Mouse (Mus musculus): ENCODE results near the gene Rinl. TPM values are rescaled to one million over a fixed set of nuclear protein-coding genes. Genes with fewer than 3 reads are reported as not detected.

Rinl gene
- total RNA-seq, 2 experiments from 2014 or later: 1.5 to 2.2 TPM

DNA sequence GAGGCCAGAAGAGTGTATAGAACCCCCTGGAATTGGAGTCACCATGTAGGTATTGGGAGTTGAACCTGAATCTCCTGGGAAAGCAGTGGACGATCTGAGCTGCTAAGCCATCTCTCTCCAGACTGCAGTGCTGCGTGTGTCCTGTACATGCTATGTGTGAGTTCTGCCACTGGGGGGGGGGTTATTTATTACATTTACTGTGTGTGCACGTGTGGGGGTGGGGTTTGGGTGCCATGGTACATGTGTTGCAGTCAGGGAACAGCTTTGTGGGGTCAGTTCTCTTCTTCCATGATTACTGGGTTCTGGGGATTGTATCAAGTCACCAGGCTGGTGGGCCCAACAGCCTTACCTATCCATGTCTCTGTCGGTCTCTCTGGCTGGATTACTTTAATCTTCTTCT lies 18.1 kb downstream of the Rinl start:
- no peak for DNase-seq (ENCODE audit: low spot score)
- intact Hi-C loops (cut with DNase I): no loop called here

DNA sequence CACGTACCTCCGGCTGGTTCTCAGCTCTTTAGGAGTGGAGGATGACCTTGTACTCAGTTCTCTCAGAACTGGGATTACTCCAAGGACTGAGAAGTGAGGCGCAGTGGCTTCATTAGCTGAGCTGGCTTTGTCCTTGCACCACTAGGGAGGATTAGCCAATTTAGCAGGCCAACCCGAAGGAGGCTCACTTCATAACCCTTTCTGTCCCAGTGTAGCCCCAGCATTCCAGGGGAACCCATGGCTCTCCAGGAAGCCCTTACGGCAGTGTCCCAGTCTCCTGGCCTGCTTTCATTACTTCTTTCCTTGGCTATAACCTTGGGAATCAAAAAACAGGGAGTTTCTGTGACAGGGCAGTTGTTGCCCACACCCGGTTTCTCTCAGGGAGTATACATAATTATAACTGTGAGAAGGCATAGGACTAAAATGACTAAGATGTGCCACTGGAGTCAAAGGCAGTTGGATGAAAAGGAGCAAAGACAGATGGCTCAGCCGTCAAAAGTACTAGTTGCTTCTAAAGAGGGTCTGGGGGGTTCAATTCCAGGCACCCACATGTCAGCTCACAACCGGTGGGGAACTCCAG lies 19.0 kb downstream of the Rinl start:
- intact Hi-C loops (cut with DNase I): no loop called here

DNA sequence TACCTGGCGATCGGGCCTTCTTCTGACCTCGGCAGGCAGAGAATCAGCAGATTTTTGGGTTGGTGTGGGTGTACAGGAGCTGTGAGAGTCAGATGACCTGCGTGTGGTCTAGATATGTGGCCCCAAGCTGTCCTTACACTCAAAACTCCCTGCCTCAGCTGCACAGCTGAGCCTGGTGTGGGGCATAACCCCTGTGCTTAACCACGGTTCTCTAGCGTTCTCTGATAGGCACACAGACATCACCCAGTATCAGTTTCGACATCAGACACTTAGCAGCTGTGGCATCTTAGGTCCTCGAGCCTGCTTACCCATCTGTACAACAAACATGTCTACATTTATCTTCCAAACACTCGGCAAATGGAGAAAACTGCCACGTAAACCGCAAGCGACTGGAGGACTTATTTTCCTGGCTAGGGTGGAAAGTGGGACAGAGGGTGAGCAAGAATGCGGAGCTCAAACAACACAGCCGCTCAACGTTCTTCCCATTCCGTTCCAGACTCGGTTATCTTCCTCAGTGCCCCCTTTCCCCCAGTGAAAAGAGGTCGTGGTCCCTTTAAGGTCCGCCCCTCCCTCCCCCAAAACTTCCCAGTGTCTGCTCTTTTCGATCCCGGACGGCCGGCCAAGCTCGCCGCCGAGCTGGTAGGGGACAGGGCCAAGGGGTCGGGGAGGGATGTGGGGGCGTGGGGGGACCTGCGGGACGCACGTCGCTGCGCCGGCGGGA lies 19.6 kb downstream of the Rinl start, which contains the start of gene Hnrnpl:
Gene Hnrnpl, plus strand, starts transcription at position 321 of the 721 bp plus-strand sequence.
- no peak for DNase-seq (ENCODE audit: low spot score)
- intact Hi-C loops (cut with DNase I): no loop called here

More for the DNA sequence above, 19.0 kb downstream of the Rinl start:
- DNase-seq (ENCODE audit: low spot score): no peak

DNA sequence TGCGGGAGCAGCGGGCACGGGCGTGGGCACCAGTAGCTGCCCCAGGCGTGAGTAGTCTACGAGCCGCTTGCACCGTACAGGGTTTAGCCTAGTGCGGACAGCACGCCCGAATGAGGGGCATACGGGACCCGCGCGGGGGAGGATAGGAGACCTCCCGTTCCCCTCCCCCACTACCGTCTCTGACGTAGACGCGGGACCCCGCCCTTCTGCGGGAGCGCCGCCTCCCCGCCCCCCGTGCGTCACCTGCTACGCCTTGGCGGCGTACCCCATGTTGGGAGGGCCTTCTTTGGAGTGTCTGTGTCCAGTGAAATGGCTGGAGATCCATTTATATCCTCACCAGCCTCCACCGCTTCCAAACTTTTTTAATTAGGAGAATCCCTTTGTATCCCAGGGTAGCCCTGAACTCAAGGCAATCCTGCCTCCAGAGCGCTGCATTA lies 20.2 kb downstream of the Rinl start:
- intact Hi-C loops (cut with DNase I): no loop called here
- peak; percentile 92 for DNase-seq (ENCODE audit: low spot score)

DNA sequence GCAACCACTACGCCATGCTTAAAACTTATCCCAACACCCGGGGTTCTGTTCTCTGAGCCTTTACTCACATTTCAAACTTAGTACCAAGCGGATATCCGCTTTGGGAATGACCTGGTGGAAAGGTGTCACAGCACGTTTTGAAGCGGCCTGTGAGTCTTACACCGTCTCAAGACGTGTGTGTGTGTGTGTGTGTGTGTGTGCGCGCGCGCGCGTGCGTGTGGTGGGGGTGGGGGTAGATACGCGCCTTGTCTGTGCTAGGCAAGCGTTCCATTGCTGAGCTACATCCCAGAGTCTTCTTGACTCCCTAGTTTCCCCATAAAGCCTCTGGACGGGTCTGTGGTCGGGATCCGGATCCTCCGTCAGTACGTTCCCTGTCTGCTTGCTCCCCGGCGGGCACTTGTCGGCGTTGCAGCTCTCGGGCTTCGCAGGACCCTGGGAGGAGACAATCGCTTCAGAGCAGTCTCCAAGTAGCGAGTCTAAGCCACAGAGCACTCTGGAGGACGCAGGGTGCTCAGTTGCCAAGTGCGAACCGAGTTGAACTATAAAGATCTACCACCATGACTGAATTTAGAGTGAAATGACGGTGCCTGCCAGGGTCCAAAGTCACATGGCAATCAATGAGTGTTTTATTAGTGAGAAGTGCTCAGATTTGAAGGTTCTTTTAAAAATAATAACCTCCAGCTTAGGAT lies 20.8 kb downstream of the Rinl start:
- DNase-seq (ENCODE audit: low spot score): no peak
- intact Hi-C loops (cut with DNase I): loop anchor here (2.0 kb wide), 1 partner anchor 15 kb away; the partner anchor contains the start of gene Ech1

DNA sequence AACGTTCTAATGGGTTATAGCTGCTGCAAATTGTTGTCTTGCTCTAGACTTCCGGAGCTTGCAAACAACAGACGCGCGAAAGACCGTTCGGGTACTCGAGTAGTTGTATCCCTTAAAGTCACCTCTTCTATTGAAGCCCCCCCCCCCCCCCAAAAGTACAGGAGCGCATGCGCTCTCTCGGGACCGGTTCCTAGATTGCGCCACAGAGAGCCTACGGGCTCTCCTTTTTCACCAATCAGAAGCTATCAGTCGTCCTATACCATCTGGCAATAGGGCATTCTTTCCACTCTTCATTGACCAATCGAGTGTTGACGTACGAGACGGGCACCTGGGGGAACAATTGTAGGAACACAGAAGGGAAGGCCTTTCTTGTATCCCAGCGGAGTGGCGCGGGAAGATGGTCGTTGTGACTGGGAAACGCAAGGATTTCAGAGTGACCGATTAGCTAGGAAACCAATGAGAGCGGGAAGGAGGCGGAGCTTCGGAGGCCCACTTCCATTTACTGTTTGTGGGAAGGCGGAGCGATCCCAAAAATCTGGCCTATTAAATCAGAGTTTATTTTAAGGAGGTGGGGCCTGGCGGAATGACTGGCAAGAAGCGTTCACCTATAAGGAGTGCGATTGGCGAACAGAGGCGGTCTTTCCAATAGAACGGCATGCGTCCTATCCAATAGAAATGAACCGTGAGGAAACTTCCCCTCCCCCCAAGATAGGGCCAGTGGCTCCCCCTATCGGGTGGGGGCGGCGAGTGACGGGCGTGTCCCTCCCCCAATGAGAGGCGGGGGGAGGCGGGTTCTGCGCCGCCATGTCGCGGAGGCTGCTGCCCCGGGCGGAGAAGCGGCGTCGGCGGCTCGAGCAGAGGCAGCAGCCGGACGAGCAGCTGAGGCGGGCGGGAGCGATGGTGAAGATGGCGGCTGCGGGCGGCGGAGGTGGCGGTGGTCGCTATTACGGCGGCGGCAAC lies 21.6 kb downstream of the Rinl start:
- intact Hi-C loops (cut with DNase I): loop anchor here (2.0 kb wide), 1 partner anchor 14 kb away; the partner anchor contains the start of gene Ech1
- peak; percentile 99 for DNase-seq (ENCODE audit: low spot score)

DNA sequence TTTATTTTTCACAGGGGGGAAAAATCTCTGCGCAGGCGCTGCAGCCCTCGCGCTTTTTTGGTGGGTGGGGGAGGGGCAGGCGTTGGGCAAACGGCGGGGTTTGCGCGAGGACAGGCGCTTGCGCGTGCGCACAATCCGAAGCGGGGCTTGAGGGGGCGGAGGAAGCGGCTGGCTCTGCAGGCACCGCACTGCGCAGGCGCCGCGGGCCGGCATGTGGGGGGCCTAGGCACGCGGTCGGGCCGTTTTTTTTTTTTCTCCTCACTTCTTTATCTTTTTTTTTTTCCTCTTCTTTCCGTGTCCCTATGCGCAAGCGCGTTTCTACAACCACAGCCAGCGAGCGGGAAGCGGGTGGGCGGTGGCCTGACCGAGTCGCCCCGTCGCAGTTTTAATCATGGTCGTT lies 22.5 kb downstream of the Rinl start:
- peak; percentile 90 for DNase-seq (ENCODE audit: low spot score)
- intact Hi-C loops (cut with DNase I): loop anchor here (2.0 kb wide), 1 partner anchor 14 kb away; the partner anchor contains the start of gene Ech1

DNA sequence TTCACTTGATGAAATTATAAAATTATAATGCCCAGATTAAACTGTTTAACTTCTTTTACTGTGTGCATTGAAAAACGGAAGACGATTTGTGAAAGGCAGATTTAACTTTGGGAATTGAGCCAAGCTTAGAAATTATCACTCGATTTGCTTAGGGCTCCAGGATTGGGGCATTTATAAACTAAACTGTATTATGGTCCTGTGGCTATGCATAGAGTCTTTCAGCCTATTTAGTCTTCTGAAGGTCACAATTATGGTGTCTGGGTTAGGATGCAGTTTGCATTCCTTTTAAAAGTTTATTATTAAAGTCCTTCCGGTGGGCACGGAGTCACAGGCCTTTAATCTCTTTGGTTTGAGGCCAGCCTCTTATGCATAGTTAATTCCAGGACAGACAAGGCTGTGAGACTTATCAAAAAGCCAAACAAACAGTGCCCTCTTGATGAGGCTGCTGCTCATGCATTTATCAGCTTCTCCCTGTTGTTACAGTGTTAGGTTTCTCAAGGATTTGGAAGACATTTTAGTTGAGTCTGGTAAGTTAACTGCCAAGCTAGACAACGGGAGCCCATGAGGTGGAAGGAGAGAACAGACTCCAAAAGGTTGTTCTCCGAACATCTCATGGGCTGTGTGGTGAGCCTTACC lies 23.0 kb downstream of the Rinl start:
- DNase-seq (ENCODE audit: low spot score): no peak
- intact Hi-C loops (cut with DNase I): loop anchor here (2.0 kb wide), 1 partner anchor 13 kb away; the partner anchor contains the start of gene Ech1

DNA sequence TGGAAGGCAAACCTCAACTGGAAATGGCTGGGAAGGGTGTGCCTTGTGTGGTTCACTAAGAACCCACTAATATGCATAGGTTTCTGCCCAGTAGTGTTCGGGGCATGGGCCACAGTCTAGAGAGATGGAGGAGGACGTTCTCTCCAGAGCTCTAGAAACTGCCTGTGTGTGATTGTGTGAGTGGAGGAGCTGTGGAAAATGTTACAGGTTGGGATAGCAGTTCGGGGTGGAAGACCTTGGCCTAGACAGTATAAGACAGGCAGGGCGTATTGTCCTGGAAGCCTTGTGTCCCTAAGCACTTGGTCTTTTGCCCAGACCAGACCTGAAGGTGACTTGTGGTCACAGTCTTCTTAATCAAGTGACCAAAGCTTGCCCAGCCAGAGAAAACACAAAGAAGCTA lies 23.7 kb downstream of the Rinl start:
- no peak for DNase-seq (ENCODE audit: low spot score)
- intact Hi-C loops (cut with DNase I): no loop called here

DNA sequence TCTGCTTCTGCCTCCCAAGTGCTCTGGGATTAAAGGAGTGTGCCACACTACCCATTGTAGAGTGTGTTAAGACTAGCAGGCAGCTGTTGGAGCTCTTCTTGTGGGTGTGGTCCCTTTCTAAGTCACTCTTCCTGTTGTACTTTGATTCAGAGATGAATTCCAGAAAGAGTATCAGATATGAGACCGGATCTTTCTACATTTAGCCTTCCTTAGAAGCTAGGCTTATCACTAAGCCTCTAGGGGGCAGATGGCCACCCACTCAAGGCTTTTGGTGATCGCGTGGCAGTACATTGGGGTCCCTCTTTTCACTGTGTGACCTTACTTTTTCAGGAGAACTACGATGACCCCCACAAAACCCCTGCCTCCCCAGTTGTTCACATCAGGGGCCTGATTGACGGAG lies 24.2 kb downstream of the Rinl start:
- intact Hi-C loops (cut with DNase I): no loop called here
- no peak for DNase-seq (ENCODE audit: low spot score)

DNA sequence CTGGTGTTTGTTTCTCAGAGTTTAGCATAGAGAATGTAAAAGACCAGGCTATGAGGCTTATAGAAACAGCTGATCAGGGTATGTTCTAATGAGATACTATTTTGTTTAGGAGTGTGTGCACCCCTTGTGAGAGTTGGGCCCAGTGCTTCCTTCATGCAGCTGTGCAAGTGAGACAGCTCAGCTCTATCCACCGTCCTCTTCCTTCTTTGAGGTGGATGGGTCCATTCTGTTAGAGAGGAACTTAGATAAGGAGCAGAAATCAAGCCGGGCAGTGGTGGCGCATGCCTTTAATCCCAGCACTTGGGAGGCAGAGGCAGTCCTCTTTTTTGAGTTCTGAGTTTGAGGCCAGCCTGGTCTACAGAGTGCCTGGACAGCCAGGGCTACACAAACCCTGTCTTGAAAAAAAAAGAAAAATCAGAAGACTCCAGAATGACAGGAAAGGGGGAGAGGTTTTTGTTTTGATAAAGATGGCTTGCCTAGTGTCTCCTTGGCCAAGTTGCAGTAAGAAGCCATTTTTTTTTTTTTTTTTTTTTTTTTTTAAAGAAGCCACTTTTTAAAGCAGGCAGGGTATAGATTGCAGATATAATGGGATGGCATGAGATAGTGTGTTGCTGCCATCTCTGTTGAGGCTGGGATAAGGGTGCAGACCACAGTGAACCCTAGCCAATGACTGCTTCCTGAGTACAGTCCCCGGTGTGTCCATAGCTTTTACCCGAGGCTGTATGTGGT lies 25.7 kb downstream of the Rinl start:
- intact Hi-C loops (cut with DNase I): no loop called here
- DNase-seq (ENCODE audit: low spot score): no peak

DNA sequence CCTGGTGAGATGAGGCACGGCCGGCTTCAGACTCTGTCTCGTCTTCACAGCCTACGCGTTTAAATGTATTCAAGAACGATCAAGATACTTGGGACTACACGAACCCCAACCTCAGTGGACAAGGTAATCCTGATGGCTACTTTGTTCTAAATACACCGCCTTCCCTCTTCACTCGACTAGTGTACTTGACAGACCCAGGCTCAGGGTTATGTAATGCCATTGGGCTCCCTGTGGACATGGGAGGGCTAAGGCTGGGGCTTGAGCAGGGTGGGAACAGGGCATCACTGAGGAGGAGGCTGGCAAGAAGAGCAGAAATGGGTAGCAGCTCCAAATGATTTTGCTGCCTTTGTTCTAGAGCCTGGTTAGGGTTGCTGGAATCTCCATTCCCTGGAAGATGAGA lies 26.5 kb downstream of the Rinl start:
- DNase-seq (ENCODE audit: low spot score): no peak
- intact Hi-C loops (cut with DNase I): no loop called here

DNA sequence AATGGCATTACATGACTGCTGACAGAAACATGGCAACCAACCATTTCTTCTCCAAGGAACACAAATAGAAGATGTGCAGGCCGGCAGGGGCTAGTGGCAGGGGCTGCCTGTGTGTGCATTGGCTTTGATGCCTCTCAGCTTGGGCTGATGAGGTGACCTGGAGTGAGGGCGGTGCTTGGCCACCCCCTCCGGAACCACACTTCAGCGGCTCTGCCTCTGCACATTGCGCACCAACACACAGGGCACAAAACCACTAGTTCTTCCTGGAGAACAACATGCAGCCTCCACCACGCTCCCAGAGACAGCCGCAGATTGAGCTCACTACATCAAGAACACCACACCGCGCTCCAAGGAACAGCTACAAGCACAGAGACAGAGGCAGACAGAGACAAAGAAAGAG lies 27.4 kb downstream of the Rinl start:
- intact Hi-C loops (cut with DNase I): no loop called here
- no peak for DNase-seq (ENCODE audit: low spot score)

DNA sequence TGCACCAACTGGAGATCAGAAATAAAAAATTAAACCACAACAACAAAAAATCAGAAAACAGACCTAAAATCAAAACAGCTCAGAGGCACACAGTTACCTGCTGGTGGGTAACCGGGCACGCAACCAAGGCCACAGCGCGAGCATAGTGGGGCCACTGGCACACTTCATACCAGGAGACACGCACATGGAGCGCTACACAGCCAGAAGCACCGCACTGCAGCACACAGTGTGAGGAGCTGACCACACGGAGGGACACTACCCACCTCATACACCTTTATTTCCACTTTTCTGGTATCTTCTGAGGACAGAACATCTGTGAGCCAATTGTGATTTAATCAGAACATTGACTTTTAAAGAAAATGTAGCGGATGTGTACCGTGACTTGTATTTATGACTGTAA lies 28.2 kb downstream of the Rinl start:
- intact Hi-C loops (cut with DNase I): no loop called here

DNA sequence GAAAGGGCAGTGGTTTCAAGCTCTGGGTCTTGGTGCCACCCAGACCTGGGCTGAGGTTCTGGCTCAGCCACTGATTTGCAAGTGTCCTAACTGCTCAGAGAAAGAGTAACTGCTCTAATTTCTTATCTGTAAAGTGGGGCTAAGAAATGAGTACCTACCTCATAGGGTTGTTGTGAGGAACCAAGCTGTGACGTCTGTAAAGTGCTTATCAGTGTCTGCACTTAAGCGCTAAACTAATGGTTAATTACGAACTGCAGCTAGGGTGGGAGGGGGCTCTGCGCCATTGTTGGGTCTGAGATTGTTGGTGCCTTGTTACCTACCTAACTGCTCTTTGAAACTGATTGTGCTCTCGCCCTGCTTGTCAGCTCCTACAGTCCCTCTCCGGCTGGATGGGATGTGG lies 28.8 kb downstream of the Rinl start:
- intact Hi-C loops (cut with DNase I): no loop called here
- no peak for DNase-seq (ENCODE audit: low spot score)

More for the DNA sequence above, 28.2 kb downstream of the Rinl start:
- no peak for DNase-seq (ENCODE audit: low spot score)

DNA sequence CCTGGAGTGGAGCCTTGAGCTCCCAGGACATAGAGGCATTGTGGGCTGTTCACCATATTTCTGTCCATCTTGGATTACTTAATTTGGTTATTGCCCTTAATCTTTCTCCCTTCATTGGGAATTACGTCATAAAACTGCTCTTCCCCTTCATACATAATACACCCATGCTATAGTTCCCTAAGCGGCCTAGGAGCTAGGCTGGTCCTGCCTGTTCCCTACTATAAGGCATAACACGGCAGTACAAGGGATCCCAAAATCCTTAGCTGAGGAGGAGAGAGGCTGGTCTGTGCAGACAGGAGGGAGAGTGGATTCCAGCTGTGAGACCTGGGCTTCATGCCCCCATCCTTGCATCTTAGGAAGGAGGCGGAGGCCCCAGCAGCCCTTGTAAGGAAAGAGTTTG lies 29.2 kb downstream of the Rinl start:
- intact Hi-C loops (cut with DNase I): no loop called here
- DNase-seq (ENCODE audit: low spot score): no peak

DNA sequence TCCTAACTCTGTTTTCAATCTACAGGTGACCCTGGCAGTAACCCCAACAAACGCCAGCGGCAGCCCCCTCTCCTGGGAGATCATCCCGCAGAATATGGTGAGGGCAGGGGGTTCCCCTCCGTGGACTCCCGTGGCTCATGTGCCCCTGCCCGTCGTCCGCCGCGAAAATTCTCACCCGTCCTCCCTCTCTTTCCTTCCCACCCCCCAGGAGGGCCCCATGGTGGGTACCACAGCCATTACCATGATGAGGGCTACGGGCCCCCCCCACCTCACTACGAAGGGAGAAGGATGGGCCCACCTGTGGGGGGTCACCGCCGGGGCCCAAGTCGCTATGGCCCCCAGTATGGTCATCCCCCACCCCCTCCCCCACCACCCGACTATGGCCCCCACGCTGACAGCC lies 29.7 kb downstream of the Rinl start:
- intact Hi-C loops (cut with DNase I): no loop called here
- DNase-seq (ENCODE audit: low spot score): no peak

DNA sequence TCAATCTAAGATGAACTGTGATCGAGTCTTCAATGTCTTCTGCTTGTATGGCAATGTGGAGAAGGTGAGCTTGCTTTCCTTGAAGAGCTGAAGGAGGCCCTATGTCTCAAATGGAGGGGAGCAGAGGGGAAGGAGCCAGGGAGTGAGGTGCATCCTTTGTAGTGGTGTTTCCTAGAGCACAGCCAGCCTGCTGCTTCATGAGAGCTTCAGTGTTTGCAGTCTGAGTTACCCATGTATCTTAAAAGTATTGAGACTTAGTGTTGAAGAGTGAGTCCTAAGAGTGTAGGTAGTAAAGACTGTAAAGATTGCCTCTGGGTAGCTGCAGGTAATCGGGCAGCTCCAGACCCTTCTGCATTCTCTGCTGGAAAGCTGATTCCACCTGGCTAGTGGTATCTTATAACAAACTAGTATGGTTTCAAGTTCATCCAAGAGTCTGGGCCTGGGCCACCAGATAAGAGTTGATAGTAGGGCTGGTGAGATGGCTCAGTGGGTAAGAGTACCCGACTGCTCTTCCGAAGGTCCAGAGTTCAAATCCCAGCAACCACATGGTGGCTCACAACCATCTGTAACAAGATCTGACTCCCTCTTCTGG lies 30.2 kb downstream of the Rinl start:
- intact Hi-C loops (cut with DNase I): no loop called here
- no peak for DNase-seq (ENCODE audit: low spot score)
